In genomic region chr12:112013271-112013801, GRCm38 (mm10) we compare ENCODE assay signal across 12 mouse cellular contexts. TPM values are rescaled to one million over a fixed set of nuclear protein-coding genes. Genes with fewer than 3 reads are reported as not detected.
A peak's percentile ranks its signal among the peaks of the same experiment; 100 is the strongest.
DNase-seq lines count a peak whose midpoint lies in the region; ATAC-seq lines count a peak whose summit lies in the region.
"Had no signal": no experiment of that assay in that cellular context is flagged by ENCODE, and none has a peak within 500 bp of the region (broad histone marks: within the 10 kb centered on the region; RNA-seq: fewer than 3 reads in every experiment).

No protein-coding gene starts in this region.

- H3K36me3 ChIP-seq in heart, embryonic 10.5 days: no peaks in the 10 kb centered on the region
- no peaks in the 10 kb centered on the region for H3K36me3 ChIP-seq in limb, embryonic 13.5 days
- H3K36me3 ChIP-seq in stomach, embryonic 15.5 days: no peaks in the 10 kb centered on the region

- H3K4me1 ChIP-seq in heart, embryonic 10.5 days: 0 out of 2 replicates have a peak, but pooled peaks cover 7% of the 10 kb centered on the region
- H3K4me1 ChIP-seq in limb, embryonic 13.5 days: peaks cover 14% of the 10 kb centered on the region
- no peaks in the 10 kb centered on the region for H3K4me1 ChIP-seq in stomach, embryonic 15.5 days

- H3K27me3 ChIP-seq in heart, embryonic 10.5 days (ENCODE audit: insufficient read depth, poor library complexity, severe bottlenecking): no peaks in the 10 kb centered on the region
- no peaks in the 10 kb centered on the region for H3K27me3 ChIP-seq in limb, embryonic 13.5 days
- no peaks in the 10 kb centered on the region for H3K27me3 ChIP-seq in stomach, embryonic 15.5 days (replicated peaks)

- H3K9me3 ChIP-seq in heart, embryonic 10.5 days: no peaks in the 10 kb centered on the region
- H3K9me3 ChIP-seq in limb, embryonic 13.5 days: peaks cover 4% of the 10 kb centered on the region; the same call in 1 of the 2 replicates
- H3K9me3 ChIP-seq in stomach, embryonic 15.5 days: no peaks in the 10 kb centered on the region

- 0 out of 2 replicates have a peak overlapping the region, but pooled peaks have one; percentile 36 for H3K27ac ChIP-seq in heart, embryonic 10.5 days
- H3K27ac ChIP-seq in limb, embryonic 13.5 days: no peak overlapping the region
- no peak overlapping the region for H3K27ac ChIP-seq in stomach, embryonic 15.5 days
- H3K27ac ChIP-seq: gastrocnemius, adult 2 months had no signal

- peak; percentile 42; the same call in 1 of the 2 replicates for ATAC-seq in limb, embryonic 13.5 days (ENCODE audit: low FRiP score, low read depth)
- no peak for ATAC-seq in stomach, embryonic 15.5 days (ENCODE audit: insufficient read depth, low FRiP score, low read depth)
- ATAC-seq in CD4-positive, CD25-positive, alpha-beta regulatory T cell, adult 4 months: no peak

- no peak for DNase-seq in heart, embryonic 10.5 days (ENCODE audit: low spot score)
- no peak for DNase-seq in heart, adult 18-20 months
- DNase-seq in testis, postnatal 10 days (ENCODE audit: low spot score): peak; percentile 41
- no peak for DNase-seq in testis, postnatal 14 days (ENCODE audit: low spot score)
- DNase-seq in layer of hippocampus, adult 9-11 months: no peak
- DNase-seq: cerebellum, adult 11 months; gastrocnemius, adult 2 months had no signal

- 35% methylated on average over 14 of the region's 14 CpGs for WGBS in heart, embryonic 10.5 days
- WGBS in limb, embryonic 13.5 days: 33% methylated on average over 14 of the region's 14 CpGs
- 44% methylated on average over 14 of the region's 14 CpGs for WGBS in stomach, embryonic 15.5 days

- H3K4me3 ChIP-seq in heart, embryonic 10.5 days: peak overlapping the region; percentile 43
- H3K4me3 ChIP-seq in limb, embryonic 13.5 days: peak overlapping the region; percentile 21
- H3K4me3 ChIP-seq in stomach, embryonic 15.5 days (replicated peaks): no peak overlapping the region
- H3K4me3 ChIP-seq: gastrocnemius, adult 2 months had no signal

- peak overlapping the region; percentile 55 for H3K4me2 ChIP-seq in limb, embryonic 13.5 days (replicated peaks)
- peak overlapping the region; percentile 16; the same call in 1 of the 2 replicates for H3K4me2 ChIP-seq in stomach, embryonic 15.5 days

- H3K9ac ChIP-seq in limb, embryonic 13.5 days: no peak overlapping the region
- no peak overlapping the region for H3K9ac ChIP-seq in stomach, embryonic 15.5 days

RNA-seq across cellular contexts. Expression of gene Rd3l, which starts 32.2 kb away (rescaled TPM):
- 0.26 and 0.42 TPM in 2 replicates for polyA plus RNA-seq in heart, embryonic 10.5 days (2016; fragmentation: Nextera tagmentation; extraction: Ambion mirVana)
- under 1 TPM; 0.30 to 0.49 TPM for total RNA-seq in heart, adult 18-20 months (2021)
- not detected in 2 replicates for polyA plus RNA-seq in limb, embryonic 13.5 days (2015; fragmentation: Nextera tagmentation; extraction: Ambion mirVana)
- polyA plus RNA-seq in stomach, embryonic 15.5 days (2015; fragmentation: Nextera tagmentation; extraction: Ambion mirVana): not detected in 2 replicates
- polyA plus RNA-seq in CD4-positive, CD25-positive, alpha-beta regulatory T cell, adult 4 months (2017; shearing (Covaris generic)): not detected
- total RNA-seq: gastrocnemius, adult 2 months; megakaryocyte, adult 5-6 weeks had no signal
- polyA plus RNA-seq: small intestine, adult 2 months had no signal

RNA-seq across cellular contexts. Expression of gene Tdrd9, which starts 42.0 kb away (rescaled TPM):
- polyA plus RNA-seq in heart, embryonic 10.5 days (2016; fragmentation: Nextera tagmentation; extraction: Ambion mirVana): 0.28 and 0.54 TPM in 2 replicates
- under 1 TPM; 0.22 to 0.54 TPM for total RNA-seq in heart, adult 18-20 months (2021)
- 0.68 and 0.98 TPM in 2 replicates for polyA plus RNA-seq in limb, embryonic 13.5 days (2015; fragmentation: Nextera tagmentation; extraction: Ambion mirVana)
- polyA plus RNA-seq in stomach, embryonic 15.5 days (2015; fragmentation: Nextera tagmentation; extraction: Ambion mirVana): 0.23 and 0.27 TPM in 2 replicates
- polyA plus RNA-seq in CD4-positive, CD25-positive, alpha-beta regulatory T cell, adult 4 months (2017; shearing (Covaris generic)): not detected

RNA-seq across cellular contexts. Expression of gene Atp5mpl, which starts 46.6 kb away (rescaled TPM):
- 847 and 1,150 TPM in 2 replicates for polyA plus RNA-seq in heart, embryonic 10.5 days (2016; fragmentation: Nextera tagmentation; extraction: Ambion mirVana)
- 1,000 to 10,000 TPM; 1,322 to 1,486 TPM for total RNA-seq in heart, adult 18-20 months (2021)
- 622 and 628 TPM in 2 replicates for polyA plus RNA-seq in limb, embryonic 13.5 days (2015; fragmentation: Nextera tagmentation; extraction: Ambion mirVana)
- 711 and 748 TPM in 2 replicates for polyA plus RNA-seq in stomach, embryonic 15.5 days (2015; fragmentation: Nextera tagmentation; extraction: Ambion mirVana)
- 100 to 1,000 TPM; 202 to 279 TPM for polyA plus RNA-seq in CD4-positive, CD25-positive, alpha-beta regulatory T cell, adult 4 months (2017; shearing (Covaris generic))
